Mouse (Mus musculus): ENCODE measurements around the gene Copg2. TPM values are rescaled to one million over a fixed set of nuclear protein-coding genes. Genes with fewer than 3 reads are reported as not detected.
A peak's percentile ranks its signal among the peaks of the same experiment; 100 is the strongest.

Copg2 gene
- polyA plus RNA-seq, 1 experiment from 2014 or later, result 29.8 TPM

DNA sequence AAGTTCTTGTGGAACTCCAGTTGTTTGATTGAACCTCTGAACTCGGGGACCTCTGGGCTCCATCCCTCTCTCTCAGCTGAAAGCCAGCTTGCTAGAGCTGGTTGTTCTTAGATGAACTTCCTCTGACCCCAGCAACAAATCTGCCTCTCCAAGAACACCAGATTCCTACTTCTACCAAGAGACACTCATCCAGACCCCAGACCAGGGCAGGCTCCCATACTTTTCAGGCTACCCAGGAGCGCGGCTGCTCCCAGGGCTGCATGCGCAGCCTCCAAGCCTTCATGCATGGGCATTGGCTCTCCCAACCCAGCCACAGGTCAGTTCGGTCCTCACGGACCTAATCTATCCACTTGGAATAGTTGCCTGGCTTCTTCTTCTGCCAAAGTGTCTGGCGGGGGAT lies 173.3 kb downstream of the Copg2 start, which contains the start of gene Mest:
TSS of gene Mest (plus strand) at position 217 of the 400 bp plus-strand sequence.
- ATAC-seq (ENCODE audit: insufficient number of reproducible peaks, low FRiP score, low TSS enrichment, low read depth), result no peak
- 70% methylated on average over 7 of the region's 7 CpGs for WGBS

DNA sequence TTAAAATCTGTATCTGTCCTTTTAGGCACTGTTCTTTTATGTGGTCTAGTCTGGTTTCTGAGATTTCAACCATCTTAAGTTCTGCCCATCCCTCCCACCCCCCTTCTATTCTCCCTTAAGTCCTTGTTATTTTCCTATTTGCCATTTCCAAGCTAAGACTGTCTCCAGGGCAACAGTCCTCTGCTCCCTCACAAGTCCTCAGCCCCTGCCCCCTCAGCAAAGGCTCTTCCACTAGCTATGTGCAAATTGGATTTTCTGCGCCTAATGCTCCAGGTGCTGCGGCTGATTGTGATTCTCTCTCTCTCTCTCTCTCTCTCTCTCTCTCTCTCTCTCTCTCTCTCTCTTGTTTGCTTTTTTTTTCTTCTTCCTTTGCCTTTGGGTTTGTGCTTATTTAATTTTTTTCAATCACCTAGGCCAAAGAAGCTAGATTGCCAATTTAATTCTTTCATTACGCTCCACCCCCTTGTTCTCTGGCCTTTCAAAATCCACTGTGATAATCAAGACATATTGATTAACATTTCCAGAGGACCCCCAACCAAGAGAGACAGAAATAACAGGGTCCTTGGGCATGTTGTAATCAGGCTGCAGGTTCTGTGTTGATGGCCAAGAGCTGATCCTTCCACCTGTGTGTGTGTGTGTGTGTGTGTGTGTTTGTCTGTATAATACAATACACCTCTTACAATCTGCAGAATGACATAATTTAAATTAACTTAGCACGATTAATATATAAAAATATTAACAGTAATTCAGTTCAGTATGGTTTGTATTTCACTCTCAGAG lies 174.0 kb downstream of the Copg2 start:
- no peaks in the 10 kb centered on the region for H3K9me3 ChIP-seq
- peaks cover 4% of the 10 kb centered on the region for H3K4me1 ChIP-seq
- H3K4me3 ChIP-seq, result no peak overlapping the region
- H3K36me3 ChIP-seq, result no peaks in the 10 kb centered on the region
- 79% methylated on average over 4 of the region's 4 CpGs for WGBS
- no peak overlapping the region for H3K9ac ChIP-seq
- no peak overlapping the region for H3K4me2 ChIP-seq
- H3K27ac ChIP-seq, result no peak overlapping the region
- ATAC-seq (ENCODE audit: insufficient number of reproducible peaks, low FRiP score, low TSS enrichment, low read depth), result no peak
- H3K27me3 ChIP-seq, result no peaks in the 10 kb centered on the region

More for the DNA sequence above, 173.3 kb downstream of the Copg2 start, which contains the start of gene Mest:
- no peak within 1 kb of the TSS for H3K4me2 ChIP-seq
- no peak within 1 kb of the TSS; the same call in 1 of the 2 replicates for H3K27ac ChIP-seq
- no peaks in the 10 kb centered on the region for H3K36me3 ChIP-seq
- H3K4me1 ChIP-seq, result peaks cover 4% of the 10 kb centered on the region
- no peak within 1 kb of the TSS for H3K9ac ChIP-seq
- H3K4me3 ChIP-seq, result no peak within 1 kb of the TSS
- no peaks in the 10 kb centered on the region for H3K9me3 ChIP-seq
- H3K27me3 ChIP-seq, result no peaks in the 10 kb centered on the region

DNA sequence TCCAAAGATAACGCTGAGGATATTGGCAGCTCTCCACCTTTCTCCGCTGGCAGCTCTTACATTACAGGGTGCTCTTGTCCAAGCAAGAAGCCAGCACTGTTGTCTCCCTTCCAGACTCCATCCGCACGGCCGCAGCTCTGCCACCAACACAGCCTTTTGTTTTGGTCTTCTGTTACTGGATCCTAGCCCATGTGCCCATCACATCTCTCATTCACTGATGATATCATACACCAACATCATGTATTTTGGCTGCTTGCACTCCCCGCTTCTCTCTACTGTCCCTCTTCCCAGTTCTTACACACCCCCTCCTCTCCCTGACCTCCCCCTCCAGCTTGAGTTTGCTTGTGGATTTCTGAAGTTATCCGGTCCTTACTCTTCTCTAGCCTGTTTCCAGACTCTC lies 179.8 kb downstream of the Copg2 start:
- no peak for ATAC-seq (ENCODE audit: insufficient number of reproducible peaks, low FRiP score, low TSS enrichment, low read depth)
- H3K27ac ChIP-seq, result no peak overlapping the region

DNA sequence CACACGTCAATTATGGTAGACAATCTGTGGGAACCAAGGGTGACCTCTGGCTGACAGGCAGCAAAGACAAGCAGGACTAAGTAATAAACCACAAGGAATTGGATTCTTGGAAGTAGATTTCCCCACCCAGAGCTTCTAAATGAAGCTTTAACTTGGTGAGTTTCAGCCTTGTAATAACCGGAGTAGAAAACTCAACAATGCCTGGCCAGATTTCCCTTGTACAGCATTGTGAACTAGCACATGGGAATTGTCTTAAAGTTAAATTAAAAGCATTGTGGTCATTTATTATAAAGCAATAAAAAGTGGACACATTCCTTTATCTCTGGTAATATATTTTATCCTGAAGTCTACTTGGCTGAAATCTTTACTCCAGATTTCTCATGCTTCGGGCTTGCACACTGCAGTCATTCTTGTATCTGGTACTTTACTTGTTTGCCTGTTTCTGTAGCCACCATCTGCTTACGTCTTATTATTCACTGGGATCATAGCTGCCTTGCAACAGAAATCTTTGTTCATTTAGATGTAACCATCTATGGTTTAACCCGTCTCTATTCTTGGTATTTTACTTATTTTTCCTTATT lies 181.6 kb downstream of the Copg2 start:
- no peak overlapping the region for H3K4me3 ChIP-seq
- no peaks in the 10 kb centered on the region for H3K27me3 ChIP-seq
- 53% methylated on average over 5 of the region's 5 CpGs for WGBS
- peaks cover 38% of the 10 kb centered on the region for H3K4me1 ChIP-seq
- H3K9me3 ChIP-seq, result no peaks in the 10 kb centered on the region
- H3K4me2 ChIP-seq, result no peak overlapping the region
- ATAC-seq (ENCODE audit: insufficient number of reproducible peaks, low FRiP score, low TSS enrichment, low read depth), result 0 out of 2 replicates have a peak, but pooled peaks have one; percentile 52
- H3K9ac ChIP-seq, result no peak overlapping the region
- H3K36me3 ChIP-seq, result no peaks in the 10 kb centered on the region
- peak overlapping the region; percentile 51 for H3K27ac ChIP-seq

More for the DNA sequence above, 179.8 kb downstream of the Copg2 start:
- Histone ChIP-seq H3K9me3 (no peaks in the 10 kb centered on the region), H3K36me3 (no peaks in the 10 kb centered on the region), H3K4me3 (no peak overlapping the region), H3K4me1 (peaks cover 22% of the 10 kb centered on the region), H3K27me3 (no peaks in the 10 kb centered on the region), H3K9ac (no peak overlapping the region), H3K4me2 (no peak overlapping the region)
- 76% methylated on average over 7 of the region's 7 CpGs for WGBS

DNA sequence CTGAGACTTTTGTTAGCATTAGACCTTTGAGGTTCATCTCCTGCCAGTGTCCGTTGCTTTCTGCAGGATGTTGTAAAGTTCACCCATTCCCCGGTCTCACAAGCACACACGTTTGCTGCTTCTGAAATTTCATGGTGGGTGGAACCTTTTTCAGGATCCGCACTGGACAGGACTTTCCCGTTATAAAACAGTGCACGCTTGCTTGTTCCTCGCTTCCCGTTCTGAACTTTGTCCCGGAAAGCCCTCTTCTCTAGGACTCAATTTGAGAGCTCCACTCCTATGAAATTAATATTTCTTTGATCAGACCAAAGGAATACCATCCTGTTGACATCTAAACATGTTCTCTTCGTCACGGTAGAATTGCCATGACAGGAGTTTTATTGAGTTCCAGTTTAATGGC lies 182.7 kb downstream of the Copg2 start:
- H3K4me1 ChIP-seq, result peaks cover 46% of the 10 kb centered on the region
- H3K4me2 ChIP-seq, result no peak overlapping the region
- H3K9ac ChIP-seq, result no peak overlapping the region
- ATAC-seq (ENCODE audit: insufficient number of reproducible peaks, low FRiP score, low TSS enrichment, low read depth), result no peak
- no peaks in the 10 kb centered on the region for H3K9me3 ChIP-seq
- H3K36me3 ChIP-seq, result no peaks in the 10 kb centered on the region
- H3K4me3 ChIP-seq, result no peak overlapping the region
- no peaks in the 10 kb centered on the region for H3K27me3 ChIP-seq
- peak overlapping the region; percentile 71 for H3K27ac ChIP-seq
- WGBS, result 45% methylated on average over 11 of the region's 11 CpGs

DNA sequence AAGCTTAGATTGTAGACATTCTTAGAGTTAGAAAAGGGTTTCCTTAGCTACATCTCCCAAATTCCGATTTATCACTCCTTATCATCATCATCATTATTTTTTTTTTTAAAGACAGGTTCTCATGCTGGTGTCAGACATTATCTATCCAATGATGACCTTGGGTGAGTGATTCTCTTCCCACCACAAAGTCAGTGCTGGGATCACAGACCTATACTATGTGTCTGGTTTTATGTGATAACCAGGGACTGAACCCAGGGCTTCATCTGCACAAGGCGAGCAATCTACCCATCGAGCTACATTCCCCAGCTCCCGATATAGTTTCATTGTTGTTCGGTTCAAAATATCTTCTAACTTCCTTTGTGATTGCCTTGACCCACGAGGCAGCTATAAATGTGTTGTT lies 183.1 kb downstream of the Copg2 start:
- Histone ChIP-seq H3K4me1 (peaks cover 46% of the 10 kb centered on the region), H3K4me2 (no peak overlapping the region), H3K4me3 (no peak overlapping the region), H3K9ac (no peak overlapping the region), H3K36me3 (no peaks in the 10 kb centered on the region), H3K27me3 (no peaks in the 10 kb centered on the region), H3K9me3 (no peaks in the 10 kb centered on the region), H3K27ac (peak overlapping the region; percentile 71)
- 53% methylated on average over 6 of the region's 6 CpGs for WGBS
- ATAC-seq (ENCODE audit: insufficient number of reproducible peaks, low FRiP score, low TSS enrichment, low read depth), result no peak

DNA sequence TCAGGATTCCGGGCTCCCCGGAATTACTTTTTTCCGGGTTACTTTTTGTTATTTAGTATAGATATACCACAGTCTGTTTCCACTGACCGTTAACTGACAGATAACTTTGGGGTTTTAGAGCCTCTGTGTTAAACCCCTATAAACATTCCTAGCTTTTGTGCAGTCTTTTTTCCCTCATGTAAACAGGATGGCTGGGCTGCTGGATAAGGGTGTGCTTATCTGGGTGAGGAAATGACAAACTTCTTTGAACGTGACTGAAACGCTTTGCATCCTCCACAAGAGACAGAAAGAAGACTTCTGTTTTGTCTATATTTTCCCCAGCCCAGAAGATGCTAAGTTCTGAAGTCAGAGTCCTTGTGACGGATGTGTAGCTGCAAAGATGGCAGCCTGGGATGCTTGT lies 184.1 kb downstream of the Copg2 start:
- Histone ChIP-seq H3K27me3 (no peaks in the 10 kb centered on the region), H3K9me3 (no peaks in the 10 kb centered on the region), H3K4me1 (peaks cover 46% of the 10 kb centered on the region), H3K4me3 (no peak overlapping the region), H3K36me3 (no peaks in the 10 kb centered on the region), H3K27ac (peak overlapping the region; percentile 57; the same call in 1 of the 2 replicates), H3K9ac (no peak overlapping the region), H3K4me2 (no peak overlapping the region)
- ATAC-seq (ENCODE audit: insufficient number of reproducible peaks, low FRiP score, low TSS enrichment, low read depth), result no peak
- WGBS, result 54% methylated on average over 7 of the region's 7 CpGs

DNA sequence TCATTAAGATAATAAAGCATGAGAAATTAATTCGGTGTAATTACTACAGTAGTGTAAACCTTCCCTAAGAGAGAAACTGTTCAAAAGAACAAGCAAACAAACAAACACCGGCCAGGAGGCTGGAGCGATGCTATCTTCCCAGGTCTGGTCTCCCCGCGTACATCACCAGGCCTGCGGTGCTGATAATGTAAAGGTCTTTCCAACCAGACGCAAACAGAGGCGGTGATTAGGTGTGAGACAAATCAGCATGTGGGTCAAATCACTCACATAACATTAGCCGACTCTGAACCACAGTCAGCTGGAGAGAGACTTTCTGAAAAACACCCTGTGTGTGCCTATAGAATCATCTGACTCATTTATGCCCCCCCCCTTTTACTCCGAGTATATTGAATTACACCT lies 185.2 kb downstream of the Copg2 start:
- H3K27me3 ChIP-seq, result no peaks in the 10 kb centered on the region
- H3K9me3 ChIP-seq, result no peaks in the 10 kb centered on the region
- H3K4me1 ChIP-seq, result peaks cover 46% of the 10 kb centered on the region
- no peak overlapping the region for H3K4me3 ChIP-seq
- no peak for ATAC-seq (ENCODE audit: insufficient number of reproducible peaks, low FRiP score, low TSS enrichment, low read depth)
- no peak overlapping the region for H3K9ac ChIP-seq
- H3K27ac ChIP-seq, result peak overlapping the region; percentile 78
- no peaks in the 10 kb centered on the region for H3K36me3 ChIP-seq
- WGBS, result 36% methylated on average over 10 of the region's 10 CpGs
- no peak overlapping the region for H3K4me2 ChIP-seq

DNA sequence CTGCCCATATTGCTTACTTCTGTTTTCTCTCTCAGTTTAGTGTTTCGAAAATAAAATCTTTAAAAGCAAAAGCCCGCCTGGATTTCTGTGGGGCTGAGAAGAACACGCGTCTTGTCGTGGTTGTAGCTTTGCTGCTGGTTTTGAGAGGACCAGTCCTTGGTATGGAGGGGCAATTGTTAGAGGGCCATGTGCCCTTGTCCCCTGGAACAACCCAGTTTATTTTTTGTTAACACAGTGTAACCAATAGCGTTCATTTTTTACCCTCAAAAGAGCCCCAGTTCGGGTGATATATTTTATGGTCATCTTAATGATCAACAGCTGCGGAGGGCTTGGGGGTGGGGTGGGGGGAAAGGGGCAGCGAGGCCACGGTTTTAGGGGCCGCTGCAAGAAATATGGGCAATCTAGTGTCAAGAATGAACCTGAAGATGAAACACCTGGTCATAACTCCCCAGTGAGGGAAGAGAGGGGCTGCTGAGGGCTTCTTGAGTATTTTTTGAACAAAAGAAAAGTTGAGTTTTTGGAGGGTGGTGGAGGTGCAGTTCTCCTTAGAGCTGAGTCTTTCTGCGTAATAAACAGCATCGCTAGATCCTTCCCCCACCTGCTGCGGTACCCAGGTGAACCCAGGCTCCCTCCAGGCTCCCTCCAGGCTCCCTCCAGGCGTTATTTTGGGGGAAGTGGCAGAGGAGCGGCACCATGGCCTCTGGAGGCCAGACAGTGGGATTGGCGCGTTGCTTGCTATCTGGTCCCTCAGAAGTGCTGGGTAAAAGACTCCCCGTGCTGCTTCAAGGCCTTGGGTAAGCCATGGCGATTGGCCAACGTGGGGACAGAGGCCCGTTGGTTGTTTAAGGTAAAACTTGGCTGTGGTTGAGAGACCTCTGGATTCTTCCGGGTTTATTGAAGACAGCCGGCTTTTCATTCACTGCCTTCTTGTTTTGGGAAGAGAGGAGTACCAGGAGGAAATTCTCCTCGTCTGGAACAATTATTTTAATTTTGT lies 185.9 kb downstream of the Copg2 start:
- H3K4me2 ChIP-seq, result no peak overlapping the region
- peak overlapping the region; percentile 78 for H3K27ac ChIP-seq
- no peak overlapping the region for H3K4me3 ChIP-seq
- ATAC-seq (ENCODE audit: insufficient number of reproducible peaks, low FRiP score, low TSS enrichment, low read depth), result no peak
- no peaks in the 10 kb centered on the region for H3K27me3 ChIP-seq
- WGBS, result 22% methylated on average over 25 of the region's 25 CpGs
- H3K9me3 ChIP-seq, result no peaks in the 10 kb centered on the region
- no peak overlapping the region for H3K9ac ChIP-seq
- H3K36me3 ChIP-seq, result no peaks in the 10 kb centered on the region
- peaks cover 41% of the 10 kb centered on the region for H3K4me1 ChIP-seq

DNA sequence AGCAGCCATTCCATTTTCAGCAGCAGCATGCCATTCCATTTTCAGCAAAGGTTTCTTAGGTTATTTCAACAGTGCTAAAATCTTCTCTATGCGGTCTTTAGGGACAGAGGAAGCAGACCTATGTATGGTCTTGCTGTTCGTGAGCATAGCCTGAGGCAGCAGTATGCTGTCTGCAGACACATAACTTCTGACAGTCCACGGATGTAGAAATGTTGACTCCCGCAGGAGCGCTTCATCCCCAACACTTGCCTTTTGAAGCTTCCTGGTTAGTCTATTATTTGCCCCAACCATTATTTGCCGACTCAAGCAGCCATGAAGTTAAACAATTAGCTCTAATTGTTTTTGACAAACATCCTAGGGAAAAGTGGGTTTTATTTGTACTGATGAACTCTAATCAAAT lies 187.5 kb downstream of the Copg2 start:
- Histone ChIP-seq H3K36me3 (no peaks in the 10 kb centered on the region), H3K4me1 (peaks cover 41% of the 10 kb centered on the region), H3K4me2 (no peak overlapping the region), H3K27me3 (no peaks in the 10 kb centered on the region), H3K4me3 (no peak overlapping the region), H3K9ac (no peak overlapping the region), H3K9me3 (no peaks in the 10 kb centered on the region), H3K27ac (peak overlapping the region; percentile 67)
- 29% methylated on average over 6 of the region's 6 CpGs for WGBS
- no peak for ATAC-seq (ENCODE audit: insufficient number of reproducible peaks, low FRiP score, low TSS enrichment, low read depth)

DNA sequence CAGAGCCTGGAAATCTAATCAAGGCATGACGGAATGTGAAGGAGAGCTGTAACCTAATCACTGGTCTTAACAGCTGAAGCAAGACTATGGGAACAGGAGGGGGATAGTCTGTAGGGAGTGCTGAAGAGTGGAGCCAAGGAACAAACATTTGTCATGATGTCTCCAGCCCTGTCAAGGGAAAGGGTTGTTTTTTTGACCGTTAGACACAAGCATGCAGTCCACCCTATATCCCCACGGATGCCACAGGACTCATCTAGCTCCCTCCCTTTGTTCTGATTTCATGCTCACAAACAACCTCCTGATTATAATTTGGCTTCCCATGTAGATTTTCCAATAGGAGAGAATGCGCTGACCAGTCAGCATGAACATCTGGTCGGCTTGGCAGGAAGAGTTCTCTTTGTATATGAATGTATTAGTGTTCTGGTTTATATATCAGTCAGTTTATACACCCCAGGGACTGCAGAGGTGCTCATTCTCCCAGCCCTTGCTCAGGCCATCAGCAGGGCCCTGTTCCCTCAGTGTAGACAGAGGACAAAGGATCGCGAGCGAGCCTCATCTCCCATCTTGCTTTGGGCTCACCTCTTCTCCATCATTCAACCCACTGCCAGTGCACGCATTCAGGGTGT lies 192.5 kb downstream of the Copg2 start:
- Histone ChIP-seq H3K36me3 (no peaks in the 10 kb centered on the region), H3K27me3 (no peaks in the 10 kb centered on the region), H3K4me2 (no peak overlapping the region), H3K27ac (peak overlapping the region; percentile 73), H3K9ac (no peak overlapping the region), H3K4me1 (peaks cover 14% of the 10 kb centered on the region), H3K4me3 (no peak overlapping the region), H3K9me3 (no peaks in the 10 kb centered on the region)
- ATAC-seq (ENCODE audit: insufficient number of reproducible peaks, low FRiP score, low TSS enrichment, low read depth), result peak; percentile 78; the same call in 1 of the 2 replicates
- WGBS, result 73% methylated on average over 9 of the region's 9 CpGs
